Mouse (Mus musculus): Measurements from ENCODE around the gene Tbx10. TPM values are rescaled to one million over a fixed set of nuclear protein-coding genes. Genes with fewer than 3 reads are reported as not detected.
"Not testable (repeated sequence)": the region's sequence is repeated elsewhere in the genome, so short reads cannot be mapped to it uniquely, and the experiment has no call there.

The Tbx10 gene
- polyA plus RNA-seq, 1 experiment: 0.06 TPM

DNA sequence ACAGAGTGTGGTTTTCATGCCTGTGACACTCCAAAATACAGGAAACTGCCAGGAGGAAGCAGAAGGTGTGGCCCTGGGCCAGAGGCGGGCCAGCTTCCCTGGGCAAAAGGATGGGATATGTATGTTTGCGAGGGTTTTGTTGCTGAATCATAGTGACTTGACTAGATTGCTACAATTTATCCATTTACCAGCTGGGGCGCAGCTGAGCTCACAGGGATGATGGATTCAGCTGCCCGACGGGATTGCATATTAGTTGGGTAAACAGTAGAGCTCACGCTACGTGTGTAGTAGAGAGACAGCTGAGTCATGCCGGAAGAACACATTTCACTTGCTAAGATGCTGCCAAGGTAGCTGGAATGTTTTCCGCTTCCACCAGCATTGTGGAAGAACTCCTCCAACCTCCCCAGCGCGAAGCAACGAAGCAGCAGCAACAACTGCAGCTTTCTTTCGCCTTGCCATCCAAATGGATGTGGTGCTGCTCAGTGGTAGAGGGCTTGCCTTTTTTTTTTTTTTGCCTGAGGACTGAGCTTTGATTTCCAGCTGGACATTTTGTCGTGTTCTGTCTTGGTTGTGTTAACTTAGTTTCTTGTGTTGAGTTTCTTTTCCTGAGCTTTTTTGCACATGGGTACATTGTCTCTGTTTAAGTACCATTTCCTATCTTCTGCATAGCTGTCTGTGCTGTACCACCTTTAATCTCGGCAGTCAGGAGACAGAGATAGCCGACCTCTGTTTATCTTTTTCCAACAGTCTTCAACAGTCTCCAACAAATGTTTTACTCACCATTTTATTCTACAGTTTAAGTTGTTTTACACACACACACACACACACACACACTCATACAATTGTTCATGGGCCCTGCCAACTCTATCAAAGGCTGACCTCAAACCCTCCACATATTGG, 53.7 kb downstream of the Tbx10 start, which contains the start of gene Gstp2:
Gene Gstp2 (minus strand): TSS at position 58 of the 900 bp plus-strand sequence.
- peak; percentile 79 for DNase-seq
- 14% methylated on average over 16 of the region's 16 CpGs for WGBS
- TF ChIP-seq CTCF (IDR thresholded peaks at IDR 0.05; ENCODE audit: insufficient read depth, low read length) (peak; percentile 65), POLR2A (IDR thresholded peaks at IDR 0.05; ENCODE audit: borderline replicate concordance, extremely low read depth, low read depth, low read length) (peak; percentile 55; the same call in 1 of the 2 replicates)
- H3K4me3 ChIP-seq (replicated peaks; ENCODE audit: extremely low read depth, low read depth, low read length): no peak within 1 kb of the TSS
- peaks cover 7% of the 10 kb centered on the region for H3K4me1 ChIP-seq (ENCODE audit: control insufficient read depth, insufficient read depth, low read length)

DNA sequence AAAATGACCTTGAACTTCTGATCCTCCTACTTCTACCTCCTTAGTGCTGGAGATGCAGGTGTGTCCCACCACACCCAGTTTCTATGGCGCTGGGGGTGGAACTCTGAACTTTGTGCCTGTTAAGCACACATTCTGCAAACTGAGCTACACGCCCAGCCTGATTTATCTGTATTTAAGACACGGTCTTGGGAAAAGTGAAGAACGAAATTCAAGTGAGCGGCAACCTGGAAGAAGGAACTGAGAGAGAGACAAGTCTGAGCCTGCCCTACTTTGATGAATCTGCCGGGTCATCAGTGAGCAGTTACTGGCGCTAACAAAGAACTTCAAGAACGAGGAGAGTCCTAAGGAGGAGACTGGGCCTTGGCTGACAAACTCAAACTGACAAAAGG, 54.3 kb downstream of the Tbx10 start:
- Histone ChIP-seq H3K4me3 (replicated peaks; ENCODE audit: extremely low read depth, low read depth, low read length) (no peak overlapping the region), H3K4me1 (ENCODE audit: control insufficient read depth, insufficient read depth, low read length) (peaks cover 7% of the 10 kb centered on the region)
- TF ChIP-seq CTCF (IDR thresholded peaks at IDR 0.05; ENCODE audit: insufficient read depth, low read length): no peak
- no peak for TF ChIP-seq POLR2A (IDR thresholded peaks at IDR 0.05; ENCODE audit: borderline replicate concordance, extremely low read depth, low read depth, low read length)
- 80% methylated on average over 8 of the region's 8 CpGs for WGBS
- no peak for DNase-seq

DNA sequence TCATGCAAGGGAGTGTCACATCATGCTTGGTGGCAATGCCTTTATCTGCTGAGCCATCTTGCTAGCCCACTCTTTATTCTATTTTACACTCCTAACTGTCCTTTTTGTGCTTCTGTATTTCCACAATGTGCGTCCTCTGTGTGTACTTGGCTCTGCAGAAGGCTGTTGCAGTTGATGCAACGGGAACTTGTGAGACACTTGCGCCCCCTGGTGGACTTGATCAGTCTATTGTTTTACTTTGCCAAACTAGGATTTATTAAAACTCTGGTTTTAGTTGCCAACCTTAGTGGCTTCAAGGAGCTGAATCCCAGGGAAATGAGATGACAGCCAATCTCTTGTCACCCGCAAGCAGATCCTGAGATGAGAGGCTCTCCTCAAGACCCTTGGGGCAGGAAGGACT, 55.3 kb downstream of the Tbx10 start:
- no peak overlapping the region for H3K4me3 ChIP-seq (replicated peaks; ENCODE audit: extremely low read depth, low read depth, low read length)
- H3K4me1 ChIP-seq (ENCODE audit: control insufficient read depth, insufficient read depth, low read length): peaks cover 7% of the 10 kb centered on the region
- DNase-seq: peak; percentile 80
- peak; percentile 77 for TF ChIP-seq CTCF (IDR thresholded peaks at IDR 0.05; ENCODE audit: insufficient read depth, low read length)
- TF ChIP-seq POLR2A (IDR thresholded peaks at IDR 0.05; ENCODE audit: borderline replicate concordance, extremely low read depth, low read depth, low read length): no peak
- 10% methylated on average over 4 of the region's 4 CpGs for WGBS

DNA sequence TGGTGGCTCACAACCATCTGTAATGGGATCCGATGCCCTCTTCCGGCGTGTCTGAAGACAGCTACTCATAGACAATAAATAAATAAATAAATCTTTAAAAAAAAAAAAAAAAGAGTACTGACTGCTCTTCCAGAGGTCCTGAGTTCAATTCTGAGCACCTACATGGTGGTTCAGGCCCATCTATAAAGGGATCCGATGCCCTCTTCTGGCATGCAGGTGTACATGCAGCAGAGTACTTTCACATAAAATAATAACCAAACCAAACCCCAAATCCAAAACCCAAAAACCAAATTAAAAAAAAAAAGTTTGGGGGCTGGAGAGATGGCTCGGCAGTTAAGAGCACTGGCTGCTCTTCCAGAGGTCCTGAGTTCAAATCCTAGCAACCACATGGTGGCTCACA, 56.5 kb downstream of the Tbx10 start:
- 80% methylated on average over 5 of the region's 5 CpGs for WGBS
- DNase-seq: not testable (repeated sequence)

More for the DNA sequence above, 56.5 kb downstream of the Tbx10 start:
- not testable (repeated sequence) for H3K4me3 ChIP-seq (replicated peaks; ENCODE audit: extremely low read depth, low read depth, low read length); H3K4me1 ChIP-seq (ENCODE audit: control insufficient read depth, insufficient read depth, low read length)

Other genes starting within 250 kb of the Tbx10 start
- gene Kmt5b, start 225.3 kb upstream of the Tbx10 start, polyA plus RNA-seq (2012; rRNA removed): 19.6 and 23.7 TPM in 2 replicates
- gene Chka, start 141.0 kb upstream of the Tbx10 start, polyA plus RNA-seq (2012; rRNA removed): 75.9 and 81.6 TPM in 2 replicates
- gene Tcirg1, start 85.6 kb upstream of the Tbx10 start, polyA plus RNA-seq (2012; rRNA removed): 157 and 164 TPM in 2 replicates
- 157 and 189 TPM in 2 replicates for gene Ndufs8, start 80.0 kb upstream of the Tbx10 start, polyA plus RNA-seq (2012; rRNA removed)
- 71.9 and 85.0 TPM in 2 replicates for gene Aldh3b1, start 62.9 kb upstream of the Tbx10 start, polyA plus RNA-seq (2012; rRNA removed)
- gene Unc93b1, start 57.6 kb upstream of the Tbx10 start, polyA plus RNA-seq (2012; rRNA removed): 169 and 180 TPM in 2 replicates
- gene Aldh3b3, start 34.1 kb upstream of the Tbx10 start, polyA plus RNA-seq (2012; rRNA removed): 0.08 and 0.21 TPM in 2 replicates
- gene Aldh3b2, start 20.4 kb upstream of the Tbx10 start, polyA plus RNA-seq (2012; rRNA removed): 2.0 and 21.7 TPM in 2 replicates
- 27.7 and 29.8 TPM in 2 replicates for gene Acy3, start 6.2 kb upstream of the Tbx10 start, polyA plus RNA-seq (2012; rRNA removed)
- gene Nudt8, start 7.8 kb downstream of the Tbx10 start, polyA plus RNA-seq (2012; rRNA removed): 7.6 and 13.3 TPM in 2 replicates
- 1.7 and 1.8 TPM in 2 replicates for gene Gm49405, start 7.9 kb downstream of the Tbx10 start, polyA plus RNA-seq (2012; rRNA removed)
- gene Doc2g, start 10.6 kb downstream of the Tbx10 start, polyA plus RNA-seq (2012; rRNA removed): 12.6 and 18.0 TPM in 2 replicates
- 99.4 and 127 TPM in 2 replicates for gene Ndufv1, start 20.1 kb downstream of the Tbx10 start, polyA plus RNA-seq (2012; rRNA removed)
- gene Gstp1, start 45.2 kb downstream of the Tbx10 start, polyA plus RNA-seq (2012; rRNA removed): 480 and 656 TPM in 2 replicates
- gene Gstp2, start 53.3 kb downstream of the Tbx10 start, polyA plus RNA-seq (2012; rRNA removed): 47.4 and 87.8 TPM in 2 replicates
- 14.4 and 15.9 TPM in 2 replicates for gene Gstp3, start 66.8 kb downstream of the Tbx10 start, polyA plus RNA-seq (2012; rRNA removed)
- gene Cabp2, start 88.8 kb downstream of the Tbx10 start, polyA plus RNA-seq (2012; rRNA removed): 0.86 and 0.91 TPM in 2 replicates
- 200 and 245 TPM in 2 replicates for gene Cdk2ap2, start 104.4 kb downstream of the Tbx10 start, polyA plus RNA-seq (2012; rRNA removed)
- gene Pitpnm1, start 107.2 kb downstream of the Tbx10 start, polyA plus RNA-seq (2012; rRNA removed): 152 and 163 TPM in 2 replicates
- 108 and 123 TPM in 2 replicates for gene Aip, start 133.1 kb downstream of the Tbx10 start, polyA plus RNA-seq (2012; rRNA removed)
- gene Gpr152, start 147.0 kb downstream of the Tbx10 start, polyA plus RNA-seq (2012; rRNA removed): 0.05 and 0.08 TPM in 2 replicates
- 0.08 TPM in 1 of 2 replicates, not detected in the other for gene Cabp4, start 151.3 kb downstream of the Tbx10 start, polyA plus RNA-seq (2012; rRNA removed)
- gene Coro1b, start 155.9 kb downstream of the Tbx10 start, polyA plus RNA-seq (2012; rRNA removed): 260 and 262 TPM in 2 replicates
- gene Ptprcap, start 160.9 kb downstream of the Tbx10 start, polyA plus RNA-seq (2012; rRNA removed): 55.0 and 75.4 TPM in 2 replicates
- gene Rps6kb2, start 170.6 kb downstream of the Tbx10 start, polyA plus RNA-seq (2012; rRNA removed): 35.2 and 51.2 TPM in 2 replicates
- 7.9 and 14.4 TPM in 2 replicates for gene Carns1, start 182.7 kb downstream of the Tbx10 start, polyA plus RNA-seq (2012; rRNA removed)
- 23.6 and 24.2 TPM in 2 replicates for gene Tbc1d10c, start 198.5 kb downstream of the Tbx10 start, polyA plus RNA-seq (2012; rRNA removed)
- gene Ppp1ca, start 199.3 kb downstream of the Tbx10 start, polyA plus RNA-seq (2012; rRNA removed): 373 and 384 TPM in 2 replicates
- gene Rad9a, start 208.9 kb downstream of the Tbx10 start, polyA plus RNA-seq (2012; rRNA removed): 32.3 and 36.9 TPM in 2 replicates
- gene Clcf1, start 221.5 kb downstream of the Tbx10 start, polyA plus RNA-seq (2012; rRNA removed): 34.0 and 42.0 TPM in 2 replicates
- not detected in 2 replicates for gene AC109138.7, start 221.6 kb downstream of the Tbx10 start, polyA plus RNA-seq (2012; rRNA removed)
- gene Pold4, start 239.1 kb downstream of the Tbx10 start, polyA plus RNA-seq (2012; rRNA removed): 110 and 112 TPM in 2 replicates